Mouse (Mus musculus) brown adipose tissue, adult 24 weeks (tissue): Measurements from ENCODE around the gene Slc2a6. TPM values are rescaled to one million over a fixed set of nuclear protein-coding genes. Genes with fewer than 3 reads are reported as not detected.
A peak's percentile ranks its signal among the peaks of the same experiment; 100 is the strongest.

ENCODE experiments used
- H3K27ac ChIP-seq: fragments of 200-500 bp; replicated peaks from 2 replicates; pipeline ENCODE4 v1.5.1; 2012; ENCODE audit warnings: low read depth, mild to moderate bottlenecking, low read length
- H3K4me1 ChIP-seq: fragments of 200-500 bp; 2 replicates; pipeline ENCODE4 v1.6.1; 2012; ENCODE audit warnings: low read length, mixed read lengths; ENCODE audit not compliant: control insufficient read depth, insufficient read depth, insufficient read length
- H3K4me3 ChIP-seq: fragments of 200-500 bp; 2 replicates; pipeline ENCODE4 v1.5.1; 2012; ENCODE audit warnings: low read depth, mild to moderate bottlenecking, low read length, moderate library complexity; ENCODE audit not compliant: insufficient read depth
- polyA plus RNA-seq: library from polyadenylated mRNA; stranded (reverse); fragments of >200 nt; gene quantifications from 2 replicates; pipeline ENCODE4 v1.2.4, GENCODE M21; 2012; ENCODE audit not compliant: missing spikeins, insufficient read depth, insufficient read length

Slc2a6 gene
- polyA plus RNA-seq, 1 experiment = not detected

DNA sequence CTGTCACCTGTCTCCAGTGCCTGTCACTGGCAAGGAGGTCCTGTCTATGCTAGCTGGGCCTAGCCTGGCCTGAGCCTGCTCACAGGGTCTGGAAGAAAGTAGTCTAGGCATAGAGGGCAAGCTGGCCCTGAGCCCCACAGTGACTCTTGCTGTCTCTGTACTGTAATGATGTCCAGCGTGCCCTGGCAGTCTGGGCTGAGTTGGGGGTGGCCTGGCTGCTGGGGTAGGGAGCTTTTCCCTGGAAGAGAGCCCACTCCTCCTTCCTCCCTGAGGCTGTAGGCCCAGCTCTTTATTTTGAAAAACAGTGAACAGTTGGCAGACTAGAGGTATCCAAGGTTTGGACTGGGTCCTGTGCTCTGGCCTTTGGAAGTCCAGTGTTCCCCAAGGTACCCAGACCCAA lies 6.7 kb downstream of the Slc2a6 start:
- H3K27ac ChIP-seq = no peak overlapping the region
- H3K4me1 ChIP-seq = no peaks in the 10 kb centered on the region
- no peak overlapping the region for H3K4me3 ChIP-seq

DNA sequence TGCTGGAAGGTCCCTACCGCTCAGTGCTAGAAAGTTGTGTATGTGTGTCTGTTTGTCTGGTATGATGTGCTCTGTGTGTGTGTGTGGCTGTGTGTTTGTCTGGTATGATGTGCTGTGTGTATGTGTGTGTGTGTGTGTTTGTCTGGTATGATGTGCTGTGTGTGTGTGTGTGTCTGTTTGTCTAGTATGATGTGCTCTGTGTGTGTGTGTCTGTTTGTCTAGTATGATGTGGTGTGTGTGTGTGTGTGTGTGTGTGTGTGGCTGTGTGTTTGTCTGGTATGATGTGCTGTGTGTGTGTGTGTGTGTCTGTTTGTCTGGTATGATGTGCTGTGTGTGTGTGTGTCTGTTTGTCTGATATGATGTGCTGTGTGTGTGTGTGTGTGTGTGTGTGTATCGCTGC lies 8.3 kb downstream of the Slc2a6 start:
- H3K27ac ChIP-seq = no peak overlapping the region
- no peaks in the 10 kb centered on the region for H3K4me1 ChIP-seq
- no peak overlapping the region for H3K4me3 ChIP-seq

DNA sequence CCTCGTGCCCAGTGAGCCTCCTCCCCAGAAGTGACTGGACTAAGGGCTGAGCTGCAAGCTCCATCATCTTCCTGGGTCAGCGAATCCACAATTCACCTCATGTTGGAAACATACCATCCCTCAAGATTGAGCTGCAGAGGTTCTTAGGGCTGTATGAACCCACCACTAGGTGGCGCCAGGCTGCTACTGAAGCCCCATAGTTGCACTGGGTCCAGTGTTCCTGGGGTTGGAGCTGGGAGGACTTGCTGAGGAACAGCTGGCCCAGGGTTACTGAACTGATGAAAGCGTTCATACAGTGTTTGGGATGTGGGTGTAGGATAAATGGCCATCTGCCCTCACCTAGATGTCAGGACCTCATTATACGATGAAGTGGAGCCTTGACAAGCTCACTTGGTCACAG lies 10.0 kb downstream of the Slc2a6 start:
- Histone ChIP-seq H3K4me3 (no peak overlapping the region), H3K27ac (no peak overlapping the region), H3K4me1 (no peaks in the 10 kb centered on the region)

DNA sequence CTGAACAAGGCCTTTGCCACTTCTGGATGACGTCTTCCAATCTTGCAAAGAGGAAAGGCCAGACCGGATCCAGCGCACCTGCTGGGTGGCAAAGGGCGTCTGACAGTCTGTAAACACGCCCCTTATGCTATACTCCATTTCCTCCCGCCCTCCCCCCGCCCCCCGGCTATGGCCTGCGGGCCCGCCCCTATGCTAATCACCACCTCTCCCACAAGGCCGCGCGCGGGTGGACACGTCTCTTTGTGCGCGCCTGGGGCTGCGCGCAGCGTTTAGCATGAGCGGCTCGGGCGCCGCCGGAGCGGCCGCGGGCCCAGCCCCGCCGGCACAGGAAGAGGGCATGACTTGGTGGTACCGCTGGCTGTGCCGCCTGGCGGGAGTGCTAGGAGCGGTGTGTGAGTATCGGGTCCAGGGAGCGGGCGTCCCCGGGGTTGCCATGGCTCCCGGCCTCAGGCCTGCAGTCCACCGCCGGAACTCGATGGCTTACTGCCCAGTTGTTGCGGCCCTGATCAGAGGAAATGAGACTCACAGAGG lies 18.0 kb downstream of the Slc2a6 start, which contains the start of gene Cacfd1:
Gene Cacfd1, plus strand, starts transcription at position 213 of the 531 bp plus-strand sequence.
- Histone ChIP-seq H3K27ac (peak within 1 kb of the TSS; percentile 65), H3K4me1 (peaks cover 7% of the 10 kb centered on the region), H3K4me3 (peak within 1 kb of the TSS; percentile 100)

DNA sequence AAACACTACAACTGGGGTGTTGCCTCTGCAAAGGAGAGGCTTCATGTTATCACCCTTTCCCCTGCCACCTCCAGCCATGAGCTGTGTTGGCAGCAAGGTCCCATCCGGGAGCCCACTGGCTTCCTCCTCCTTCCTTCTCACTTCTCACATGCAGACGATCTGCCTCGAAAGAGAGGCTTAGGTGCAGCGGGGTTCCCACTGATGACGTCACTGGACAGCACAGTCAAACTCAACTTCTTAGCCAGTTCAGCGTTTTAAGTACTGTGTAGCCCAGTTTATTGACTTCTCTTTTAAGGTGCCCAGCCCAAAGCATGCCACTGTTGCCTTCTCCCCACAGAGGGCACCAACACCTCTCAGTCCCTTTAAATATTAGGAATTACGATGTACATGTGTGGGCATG lies 20.1 kb downstream of the Slc2a6 start:
- Histone ChIP-seq H3K27ac (no peak overlapping the region), H3K4me1 (peaks cover 7% of the 10 kb centered on the region)

DNA sequence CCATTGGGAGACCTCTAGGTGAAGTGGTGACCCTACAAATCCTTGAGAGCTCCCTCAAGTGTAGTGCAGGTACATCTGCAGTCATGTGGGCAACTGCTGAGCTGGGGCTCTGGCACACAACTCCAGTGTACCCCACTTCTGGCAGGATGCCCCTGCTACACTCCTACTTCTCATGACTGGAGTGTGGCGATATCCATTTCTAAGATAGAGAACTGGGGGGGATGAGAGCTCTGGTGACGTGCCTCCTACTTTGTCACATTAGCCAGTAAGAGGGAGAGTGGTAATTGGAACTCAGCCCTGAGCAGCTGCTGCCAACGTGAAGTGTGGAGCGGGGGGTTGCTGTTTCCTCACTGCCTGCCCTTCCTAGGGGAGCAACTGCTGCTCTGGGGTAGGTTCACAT lies 21.5 kb downstream of the Slc2a6 start:
- Histone ChIP-seq H3K4me3 (no peak overlapping the region), H3K4me1 (peaks cover 7% of the 10 kb centered on the region), H3K27ac (no peak overlapping the region)

More for the DNA sequence above, 20.1 kb downstream of the Slc2a6 start:
- no peak overlapping the region for H3K4me3 ChIP-seq

DNA sequence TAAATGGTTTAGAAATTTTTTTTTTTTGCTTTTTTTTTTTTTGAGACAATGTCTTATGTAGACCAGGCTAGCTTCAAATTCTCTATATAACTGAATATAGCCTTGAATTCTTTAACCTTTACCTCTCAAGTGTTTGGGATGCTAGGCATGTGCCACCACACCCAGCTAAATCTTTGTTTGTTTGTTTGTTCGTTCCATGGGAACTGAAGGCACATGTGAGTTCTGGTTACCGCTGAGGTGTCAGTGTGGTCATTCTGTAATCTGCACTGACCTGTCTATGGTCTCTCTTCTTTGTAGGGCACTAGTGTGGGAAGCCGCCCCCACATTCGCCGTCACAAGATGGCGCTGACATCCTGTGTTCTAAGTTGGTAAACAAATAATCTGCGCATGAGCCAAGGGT lies 29.8 kb downstream of the Slc2a6 start:
- no peak overlapping the region for H3K27ac ChIP-seq
- no peak overlapping the region for H3K4me3 ChIP-seq
- no peaks in the 10 kb centered on the region for H3K4me1 ChIP-seq

DNA sequence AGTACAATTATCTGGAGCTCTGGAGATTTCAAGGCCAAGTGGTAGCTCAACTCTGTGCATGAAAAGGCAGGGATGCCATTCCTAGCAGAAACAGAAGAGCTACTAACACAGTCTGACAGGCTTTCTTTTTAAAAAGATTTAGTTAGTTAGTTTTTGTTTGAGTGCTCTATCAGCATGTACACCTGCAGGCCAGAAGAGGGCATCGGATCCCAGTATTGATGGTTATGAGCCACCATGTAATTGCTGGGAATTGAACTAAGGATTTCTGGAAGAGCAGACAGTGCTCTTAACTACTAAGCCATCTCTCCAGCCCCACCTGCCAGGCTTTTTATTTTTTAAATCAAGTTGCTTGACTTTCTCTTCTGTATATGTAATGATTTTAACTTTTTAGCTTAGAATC lies 30.3 kb downstream of the Slc2a6 start:
- no peak overlapping the region for H3K4me3 ChIP-seq
- no peak overlapping the region for H3K27ac ChIP-seq
- H3K4me1 ChIP-seq = no peaks in the 10 kb centered on the region

DNA sequence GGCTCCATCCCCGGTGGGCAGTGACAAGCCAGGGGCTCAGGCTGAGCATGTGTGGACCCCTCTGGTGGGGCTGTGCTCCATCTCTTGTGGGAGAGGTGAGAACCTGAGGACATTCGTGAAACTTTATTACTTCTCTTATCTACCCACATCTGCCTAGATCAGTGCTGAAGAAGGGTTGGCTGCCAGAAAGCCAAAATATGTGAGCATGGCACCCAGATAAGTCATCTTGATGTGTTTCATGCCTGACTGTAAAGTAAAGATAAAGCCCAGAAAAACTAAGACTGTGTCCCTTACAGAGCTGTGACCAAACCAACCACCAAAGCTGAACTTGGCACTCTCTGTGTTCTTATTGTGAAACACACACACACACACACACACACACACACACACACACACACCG lies 33.9 kb downstream of the Slc2a6 start:
- Histone ChIP-seq H3K4me3 (no peak overlapping the region), H3K4me1 (no peaks in the 10 kb centered on the region), H3K27ac (no peak overlapping the region)

DNA sequence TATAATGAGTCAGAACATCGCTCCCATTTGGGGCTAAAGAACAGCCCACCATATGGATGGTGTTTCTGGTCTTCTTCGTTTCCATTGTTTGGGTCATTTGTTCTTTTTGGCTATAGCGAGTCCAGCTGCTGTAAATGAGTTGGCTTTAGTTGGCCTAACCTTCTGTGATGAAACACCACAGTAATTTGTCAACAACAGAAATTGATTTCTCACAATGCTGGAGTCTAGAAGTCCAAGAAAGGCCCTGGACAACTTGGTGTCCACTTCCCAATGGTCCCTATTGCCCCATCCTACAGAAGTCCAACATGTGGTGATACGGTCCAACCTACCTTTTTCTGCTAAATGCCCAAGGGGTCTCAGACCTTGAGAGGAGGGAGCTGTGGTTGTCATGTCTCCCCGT lies 43.2 kb downstream of the Slc2a6 start:
- Histone ChIP-seq H3K4me1 (no peaks in the 10 kb centered on the region), H3K27ac (no peak overlapping the region), H3K4me3 (no peak overlapping the region)

DNA sequence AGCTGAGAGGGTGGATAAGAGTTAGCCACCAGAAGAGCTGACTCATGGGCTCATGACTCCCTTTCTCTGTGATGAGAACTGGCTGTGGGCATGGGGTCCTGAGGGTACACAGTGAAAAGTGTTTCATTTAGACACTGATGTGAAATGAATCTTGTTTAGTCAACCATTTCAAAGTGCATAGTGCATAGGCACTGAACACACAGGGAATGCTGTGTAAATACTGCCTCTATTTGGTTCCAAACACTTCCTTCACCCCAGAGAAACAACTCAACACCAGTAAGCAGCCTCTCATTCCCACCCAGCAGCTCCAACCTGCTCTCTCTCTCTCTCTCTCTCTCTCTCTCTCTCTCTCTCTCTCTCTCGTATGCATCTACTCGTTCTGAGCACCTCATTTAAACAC lies 43.6 kb downstream of the Slc2a6 start:
- no peak overlapping the region for H3K4me3 ChIP-seq
- H3K4me1 ChIP-seq = no peaks in the 10 kb centered on the region
- no peak overlapping the region for H3K27ac ChIP-seq

DNA sequence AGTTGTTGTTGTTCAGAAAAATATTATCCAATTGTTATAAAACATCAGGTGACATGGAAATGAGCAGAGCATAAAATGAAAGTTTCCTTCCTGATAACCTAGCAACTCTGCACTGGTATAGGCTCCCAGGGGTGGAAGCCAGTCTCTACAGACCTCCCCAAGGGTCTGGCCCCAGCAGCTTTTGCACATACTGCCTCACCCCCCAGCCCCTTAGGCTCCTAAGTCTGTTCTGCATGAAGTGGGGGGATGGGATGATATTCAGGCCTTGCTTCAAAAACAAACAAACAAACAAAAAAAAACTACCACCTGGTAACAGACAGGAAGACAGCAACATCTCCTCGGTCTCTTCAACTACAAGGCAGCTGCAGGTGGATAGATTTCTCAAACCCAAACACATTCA lies 47.4 kb downstream of the Slc2a6 start:
- Histone ChIP-seq H3K4me3 (no peak overlapping the region), H3K27ac (no peak overlapping the region), H3K4me1 (no peaks in the 10 kb centered on the region)

DNA sequence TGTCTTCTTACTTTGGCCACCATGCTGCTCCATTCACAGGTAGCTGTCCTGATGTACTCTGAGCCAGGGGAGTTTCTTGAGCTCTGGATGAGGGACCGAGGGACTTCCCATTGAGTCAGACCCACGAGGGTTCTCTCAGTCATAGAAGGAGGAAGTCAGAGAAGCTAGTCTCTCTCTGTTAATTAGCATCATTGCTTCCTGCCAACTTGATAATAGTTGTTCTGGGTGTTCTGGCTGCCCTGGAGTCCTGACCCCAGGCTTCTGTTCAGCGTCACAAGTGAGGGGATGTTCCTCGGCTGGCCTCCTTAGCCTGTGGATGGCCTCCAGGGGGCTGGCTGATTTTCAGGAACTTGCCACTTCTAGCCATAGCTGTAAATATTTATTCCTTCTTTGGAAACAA lies 53.8 kb downstream of the Slc2a6 start:
- no peak overlapping the region for H3K4me3 ChIP-seq
- H3K4me1 ChIP-seq = no peaks in the 10 kb centered on the region
- H3K27ac ChIP-seq = no peak overlapping the region

DNA sequence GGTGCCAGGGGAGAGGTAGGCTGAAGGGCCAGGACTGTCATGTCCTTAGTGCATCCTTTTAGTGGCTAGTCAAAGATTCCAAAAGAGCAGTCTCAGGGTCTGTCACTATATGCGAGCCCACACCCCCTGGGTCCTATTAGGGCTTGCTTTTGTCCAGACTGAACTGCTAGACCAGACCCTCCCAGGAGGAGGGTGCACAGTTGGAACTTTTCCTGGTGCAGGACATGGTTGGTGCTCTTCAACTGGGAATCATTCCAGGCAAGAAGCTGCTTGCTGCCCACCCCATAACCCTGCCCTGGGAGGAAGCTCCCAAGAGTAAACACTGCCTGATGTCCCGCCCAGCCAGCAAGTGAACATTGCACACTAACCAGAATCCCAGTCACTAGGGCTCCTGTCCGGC lies 54.7 kb downstream of the Slc2a6 start, which contains the start of gene Adamts13:
Gene Adamts13, plus strand, starts transcription at position 301 of the 400 bp plus-strand sequence.
- H3K27ac ChIP-seq = no peak within 1 kb of the TSS

More for the DNA sequence above, 54.7 kb downstream of the Slc2a6 start, which contains the start of gene Adamts13:
- Histone ChIP-seq H3K4me1 (no peaks in the 10 kb centered on the region), H3K4me3 (no peak within 1 kb of the TSS)
